Mouse (Mus musculus) embryonic facial prominence, embryonic 14.5 days (tissue): ENCODE results near the gene Fbln1. TPM values are rescaled to one million over a fixed set of nuclear protein-coding genes. Genes with fewer than 3 reads are reported as not detected.

Experiments
- ATAC-seq: fragments of 200-750 bp; cut with Nextera tagmentation; 2 replicates; pipeline ENCODE4 v1.8.0; 2017; ENCODE audit warnings: low read depth, moderate number of reproducible peaks, moderate TSS enrichment
- DNase-seq: peaks from one replicate; pipeline ENCODE4 v3.0.0-alpha.2; 2015; ENCODE audit warnings: low spot score
- H3K27ac ChIP-seq: fragments of 300-500 bp; sonication (generic); replicated peaks from 2 replicates; pipeline ENCODE4 v1.5.1; 2014; ENCODE audit warnings: low read depth, mild to moderate bottlenecking, low read length, moderate library complexity
- H3K27me3 ChIP-seq: fragments of 300-500 bp; sonication (generic); replicated peaks from 2 replicates; pipeline ENCODE4 v1.6.1; 2014; ENCODE audit warnings: low read length; ENCODE audit not compliant: control insufficient read depth, insufficient read depth
- H3K36me3 ChIP-seq: fragments of 300-500 bp; sonication (generic); 2 replicates; pipeline ENCODE4 v1.6.1; 2014; ENCODE audit warnings: low read length, mixed read lengths; ENCODE audit not compliant: control insufficient read depth, insufficient read depth
- H3K4me1 ChIP-seq: fragments of 300-500 bp; sonication (generic); 2 replicates; pipeline ENCODE4 v1.6.1; 2014; ENCODE audit warnings: antibody characterized with exemption, low read length; ENCODE audit not compliant: control insufficient read depth, insufficient read depth
- H3K4me2 ChIP-seq: fragments of 300-500 bp; sonication (generic); 2 replicates; pipeline ENCODE4 v1.6.1; 2014; ENCODE audit warnings: low read depth, mild to moderate bottlenecking, low read length, moderate library complexity, mixed read lengths
- H3K4me3 ChIP-seq: fragments of 300-500 bp; sonication (generic); 2 replicates; pipeline ENCODE4 v1.5.1; 2014; ENCODE audit warnings: low read depth, mild to moderate bottlenecking, low read length
- H3K9ac ChIP-seq: fragments of 300-500 bp; sonication (generic); 2 replicates; pipeline ENCODE4 v1.6.1; 2014; ENCODE audit warnings: low read depth, mild to moderate bottlenecking, low read length, moderate library complexity, mixed read lengths
- H3K9me3 ChIP-seq: fragments of 300-500 bp; sonication (generic); 2 replicates; pipeline ENCODE4 v1.6.1; 2016; ENCODE audit warnings: low read length; ENCODE audit not compliant: control insufficient read depth
- WGBS: fragments of 180-500 bp; shearing (Covaris S2); extraction: QIAGEN DNeasy Blood & Tissue Kit; methylation state at CpG from one replicate; pipeline ENCODE4 v1.1.7; 2014; 5-methylcytosine and 5-hydroxymethylcytosine counted together
- polyA plus RNA-seq: library from polyadenylated mRNA; unstranded; fragments of >200 nt; fragmentation: Nextera tagmentation; extraction: Ambion mirVana; gene quantifications from 2 replicates; pipeline ENCODE4 v1.2.1, GENCODE M21; 2014

The Fbln1 gene
- polyA plus RNA-seq, 1 experiment from 2014 or later: 235 TPM

DNA sequence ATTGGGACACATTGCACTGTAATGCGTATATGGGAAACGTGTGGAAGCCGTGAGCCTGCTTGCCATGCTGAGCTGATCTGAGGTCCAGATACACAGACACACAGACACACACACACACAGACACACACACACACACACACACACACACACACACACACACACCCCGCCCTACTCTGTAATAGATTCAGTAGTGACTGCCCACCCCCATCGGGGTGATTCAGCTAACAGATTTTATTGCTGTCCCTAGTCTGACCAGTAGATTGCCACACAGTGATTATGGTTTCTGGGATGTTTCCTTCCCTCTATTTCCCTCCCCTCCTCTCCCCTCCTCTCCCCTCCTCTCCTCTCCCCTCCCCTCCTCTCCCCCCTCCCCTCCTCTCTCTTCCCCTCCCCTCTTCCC is 42.6 kb downstream of the Fbln1 start:
- H3K9me3 ChIP-seq: no peaks in the 10 kb centered on the region
- no peak overlapping the region for H3K9ac ChIP-seq
- peaks cover 71% of the 10 kb centered on the region for H3K36me3 ChIP-seq
- H3K27ac ChIP-seq: no peak overlapping the region
- 87% methylated on average over 4 of the region's 5 CpGs for whole genome bisulfite sequencing
- DNase-seq: no peak
- no peaks in the 10 kb centered on the region for H3K27me3 ChIP-seq
- ATAC-seq: no peak
- H3K4me2 ChIP-seq: no peak overlapping the region
- no peaks in the 10 kb centered on the region for H3K4me1 ChIP-seq
- H3K4me3 ChIP-seq: no peak overlapping the region

DNA sequence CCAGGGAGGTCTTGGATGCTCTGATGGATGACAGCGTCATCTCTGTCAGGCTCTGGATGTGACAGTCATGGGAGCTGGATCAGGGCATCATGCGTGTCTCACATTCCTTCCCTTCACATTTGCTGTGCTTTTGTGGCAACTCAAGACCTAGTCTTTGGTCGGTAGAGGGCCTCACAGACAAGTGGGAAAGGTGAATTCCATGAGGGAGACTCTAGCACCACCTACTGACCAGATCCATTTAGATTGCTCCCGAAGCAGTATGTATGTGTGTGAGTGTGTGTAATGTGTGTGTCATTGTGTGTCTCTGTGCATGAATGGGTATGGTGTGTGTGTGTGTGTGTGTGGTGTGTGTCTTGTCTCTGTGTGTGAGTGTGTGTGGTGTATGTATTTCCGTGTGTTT is 43.5 kb downstream of the Fbln1 start:
- H3K4me1 ChIP-seq: no peaks in the 10 kb centered on the region
- 0 out of 2 replicates have a peak overlapping the region, but pooled peaks have one; percentile 14 for H3K9ac ChIP-seq
- ATAC-seq (peak; percentile 41; the same call in 1 of the 2 replicates), DNase-seq (peak; percentile 86)
- WGBS: 57% methylated on average over 5 of the region's 5 CpGs
- no peak overlapping the region for H3K4me3 ChIP-seq
- H3K27me3 ChIP-seq: no peaks in the 10 kb centered on the region
- no peaks in the 10 kb centered on the region for H3K9me3 ChIP-seq
- H3K27ac ChIP-seq: no peak overlapping the region
- H3K36me3 ChIP-seq: peaks cover 71% of the 10 kb centered on the region
- H3K4me2 ChIP-seq: no peak overlapping the region

DNA sequence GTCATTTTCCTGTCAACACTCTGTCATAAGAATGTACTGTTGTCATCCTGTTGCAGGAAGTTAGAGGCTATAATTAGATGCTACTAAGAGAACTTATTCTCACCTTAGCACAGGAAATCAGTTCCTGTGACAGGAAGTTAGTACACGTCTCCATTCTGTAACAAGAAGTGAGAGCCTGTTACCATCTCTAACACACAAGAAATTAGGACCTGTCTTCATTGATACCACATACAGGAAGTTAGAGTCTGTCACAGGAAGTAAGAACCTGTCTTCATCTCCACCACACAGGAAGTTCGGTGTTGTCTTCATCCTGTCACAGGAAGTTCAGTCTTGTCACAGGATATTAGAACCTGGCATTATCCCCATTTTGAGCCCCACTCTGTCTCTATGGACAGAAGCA is 44.7 kb downstream of the Fbln1 start:
- Histone ChIP-seq H3K4me1 (no peaks in the 10 kb centered on the region), H3K4me3 (no peak overlapping the region), H3K4me2 (no peak overlapping the region), H3K9me3 (no peaks in the 10 kb centered on the region), H3K27ac (no peak overlapping the region), H3K27me3 (no peaks in the 10 kb centered on the region), H3K9ac (no peak overlapping the region), H3K36me3 (peaks cover 67% of the 10 kb centered on the region)
- ATAC-seq (no peak), DNase-seq (no peak)
- 91% methylated on average over 2 of the region's 2 CpGs for WGBS

DNA sequence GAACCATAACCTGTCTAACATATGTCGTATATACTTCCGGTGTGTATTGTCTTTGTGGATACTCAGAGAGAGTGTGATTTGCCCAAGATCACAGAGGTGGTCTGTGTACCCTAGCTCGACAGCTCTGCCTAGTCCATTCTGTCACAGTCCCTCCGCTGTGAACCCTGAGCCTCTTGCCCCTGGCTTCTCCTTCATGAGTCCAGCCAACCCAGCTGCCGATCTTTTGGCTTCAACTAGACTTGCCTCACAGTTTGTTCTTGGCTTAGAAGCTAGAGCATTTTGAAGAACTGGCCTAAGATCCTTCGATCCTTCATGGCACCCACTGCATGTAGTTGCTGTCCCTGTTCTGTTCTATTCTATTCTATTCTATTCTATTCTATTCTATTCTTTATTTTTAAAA is 46.7 kb downstream of the Fbln1 start:
- Histone ChIP-seq H3K4me3 (no peak overlapping the region), H3K4me1 (no peaks in the 10 kb centered on the region), H3K36me3 (peaks cover 53% of the 10 kb centered on the region), H3K9me3 (no peaks in the 10 kb centered on the region), H3K27ac (no peak overlapping the region), H3K4me2 (no peak overlapping the region), H3K9ac (no peak overlapping the region), H3K27me3 (no peaks in the 10 kb centered on the region)
- no peak for ATAC-seq
- no peak for DNase-seq
- WGBS: 97% methylated on average over 6 of the region's 6 CpGs

DNA sequence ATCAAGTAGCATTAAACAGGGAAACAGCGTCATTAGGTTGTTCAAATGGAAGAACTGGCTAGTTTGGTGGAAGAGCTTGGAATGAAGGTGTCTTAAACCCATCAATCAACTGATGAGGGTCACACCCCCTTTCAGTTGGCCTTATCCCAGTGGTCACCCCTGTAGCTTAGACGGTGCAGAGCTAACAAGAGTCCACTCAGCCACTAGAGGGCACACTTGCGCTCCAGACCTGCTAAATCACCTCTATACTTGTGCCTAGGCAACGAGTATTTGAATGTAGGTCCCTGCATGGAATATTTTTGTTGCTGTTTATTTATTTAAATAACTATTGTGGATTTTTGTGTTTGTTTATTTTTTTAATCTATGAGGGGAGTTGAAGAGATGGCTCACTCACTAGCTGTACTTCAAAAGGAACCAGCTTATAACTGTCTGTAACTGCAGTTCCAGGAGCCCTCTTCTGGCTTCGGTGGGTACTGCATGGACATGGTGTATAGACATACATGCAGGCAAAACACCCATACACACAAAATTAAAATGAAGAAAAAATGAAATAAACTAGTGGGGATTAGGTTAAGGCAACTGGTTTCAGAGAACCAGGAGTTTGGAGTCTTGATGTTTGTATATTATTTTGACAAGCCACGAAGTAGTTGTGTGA is 52.2 kb downstream of the Fbln1 start:
- Histone ChIP-seq H3K4me2 (no peak overlapping the region), H3K36me3 (peaks cover 44% of the 10 kb centered on the region), H3K27me3 (no peaks in the 10 kb centered on the region), H3K9me3 (peaks cover 14% of the 10 kb centered on the region), H3K9ac (no peak overlapping the region), H3K4me3 (no peak overlapping the region), H3K4me1 (no peaks in the 10 kb centered on the region), H3K27ac (no peak overlapping the region)
- DNase-seq: peak; percentile 40
- WGBS: 77% methylated on average over 6 of the region's 6 CpGs
- peak; percentile 60; the same call in 1 of the 2 replicates for ATAC-seq

DNA sequence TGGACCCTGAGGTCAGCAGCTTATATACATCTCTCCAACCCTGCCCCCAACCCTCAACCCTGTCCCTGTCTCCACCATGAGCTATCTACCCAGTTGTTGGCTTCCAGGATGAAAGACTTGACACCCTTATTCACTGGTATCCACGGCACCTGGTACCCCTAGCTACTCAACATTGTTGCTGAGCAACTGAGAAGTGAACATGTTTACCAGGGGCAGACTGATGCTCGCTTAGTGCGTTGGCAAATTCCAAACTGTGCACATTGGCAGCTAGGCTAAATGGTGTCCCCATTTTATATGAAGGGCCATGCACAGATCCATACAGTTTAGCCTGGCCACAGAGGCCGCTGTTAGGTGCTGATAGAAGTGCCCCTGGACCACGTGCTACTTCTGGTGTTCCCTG is 57.1 kb downstream of the Fbln1 start:
- H3K36me3 ChIP-seq: peaks cover 47% of the 10 kb centered on the region
- no peak for ATAC-seq
- WGBS: 94% methylated on average over 5 of the region's 5 CpGs

DNA sequence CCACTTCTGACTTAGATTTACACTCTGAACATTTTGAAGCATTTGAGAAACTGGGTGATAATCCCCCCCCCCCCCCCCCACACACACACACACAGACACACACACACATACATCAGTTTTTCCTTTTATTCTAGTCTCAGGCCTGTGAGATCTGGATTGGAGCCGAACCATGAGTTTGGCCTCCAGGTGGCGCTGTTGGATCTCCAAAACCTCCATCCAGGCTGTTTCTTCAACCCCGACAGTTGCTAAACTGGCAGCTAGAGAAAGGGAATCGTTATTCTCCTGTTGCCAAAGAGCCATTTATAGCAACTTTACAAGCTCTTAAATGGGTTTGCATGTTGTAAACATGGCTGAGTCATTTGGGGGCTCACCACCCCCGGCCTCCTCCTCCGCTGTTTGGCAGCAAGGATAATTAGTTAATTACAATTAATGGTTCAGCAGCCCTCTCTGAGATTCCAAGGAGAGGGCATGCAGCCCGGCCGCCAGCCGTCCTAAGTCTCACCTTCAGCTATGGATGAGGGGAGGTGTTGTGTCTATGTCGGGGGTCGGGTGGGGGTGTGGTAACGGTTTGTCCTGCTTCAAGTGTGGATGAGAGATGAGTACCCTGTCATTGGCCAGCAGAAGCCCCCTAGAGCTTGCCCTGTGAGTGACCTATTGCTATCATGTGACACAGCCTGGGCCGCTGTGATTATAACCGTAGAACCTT is 61.1 kb downstream of the Fbln1 start:
- 35% methylated on average over 14 of the region's 14 CpGs for WGBS

More for the DNA sequence above, 57.1 kb downstream of the Fbln1 start:
- Histone ChIP-seq H3K9ac (no peak overlapping the region), H3K27me3 (no peaks in the 10 kb centered on the region), H3K27ac (no peak overlapping the region), H3K4me1 (no peaks in the 10 kb centered on the region), H3K4me2 (no peak overlapping the region), H3K9me3 (peaks cover 11% of the 10 kb centered on the region), H3K4me3 (no peak overlapping the region)
- DNase-seq: no peak

DNA sequence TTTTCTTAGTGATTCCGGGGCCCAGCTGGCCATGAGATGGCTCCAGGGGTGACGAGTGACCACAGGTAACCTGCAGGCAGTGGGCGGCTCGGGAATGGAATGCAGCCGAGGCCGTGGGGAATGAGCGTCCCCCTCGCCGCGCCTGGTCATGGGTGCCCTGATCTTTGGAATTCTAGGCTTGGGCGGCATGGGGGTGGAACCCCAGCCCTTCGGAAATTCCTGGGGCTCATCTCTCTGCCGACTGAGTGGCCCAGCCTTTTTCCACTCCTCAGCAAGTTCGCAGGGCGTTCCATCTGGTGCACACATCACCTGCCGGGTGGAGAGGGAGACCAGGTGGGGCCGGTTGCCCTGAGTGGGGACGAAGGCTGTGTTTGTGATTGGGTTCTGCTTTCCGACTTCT is 62.1 kb downstream of the Fbln1 start:
- peaks cover 3% of the 10 kb centered on the region; the same call in 1 of the 2 replicates for H3K4me1 ChIP-seq
- no peak for ATAC-seq
- no peaks in the 10 kb centered on the region for H3K9me3 ChIP-seq
- no peak overlapping the region for H3K4me3 ChIP-seq
- no peak overlapping the region for H3K9ac ChIP-seq
- WGBS: 81% methylated on average over 19 of the region's 19 CpGs
- no peaks in the 10 kb centered on the region for H3K27me3 ChIP-seq
- no peak for DNase-seq
- H3K4me2 ChIP-seq: no peak overlapping the region
- peaks cover 29% of the 10 kb centered on the region for H3K36me3 ChIP-seq
- no peak overlapping the region for H3K27ac ChIP-seq

More for the DNA sequence above, 61.1 kb downstream of the Fbln1 start:
- ATAC-seq (peak; percentile 47; the same call in 1 of the 2 replicates), DNase-seq (peak; percentile 87)
- Histone ChIP-seq H3K9me3 (no peaks in the 10 kb centered on the region), H3K36me3 (peaks cover 26% of the 10 kb centered on the region), H3K27ac (no peak overlapping the region), H3K9ac (no peak overlapping the region), H3K4me3 (no peak overlapping the region), H3K27me3 (no peaks in the 10 kb centered on the region), H3K4me2 (no peak overlapping the region), H3K4me1 (no peaks in the 10 kb centered on the region)
